Mouse (Mus musculus): ENCODE results near the gene Pacrg. TPM values are rescaled to one million over a fixed set of nuclear protein-coding genes. Genes with fewer than 3 reads are reported as not detected.

Pacrg gene
- polyA plus RNA-seq, 1 experiment from 2014 or later, result 1.2 TPM

GRCm38 (mm10) chr17:10501439-10501838, 338.7 kb downstream of the Pacrg start:
- Histone ChIP-seq H3K36me3 (ENCODE audit: control insufficient read depth, insufficient read depth, low read length) (no peaks in the 10 kb centered on the region), H3K9ac (ENCODE audit: low read length) (peak overlapping the region; percentile 41; the same call in 1 of the 2 replicates), H3K4me1 (ENCODE audit: control insufficient read depth in 2 of 2, insufficient read depth in 2 of 2, low read length in 2 of 2) (peaks cover 19 to 43% of the 10 kb centered on the region in 2 experiments), H3K27me3 (ENCODE audit: control insufficient read depth, insufficient read depth, low read length) (no peaks in the 10 kb centered on the region), H3K4me2 (ENCODE audit: low read length) (peak overlapping the region; percentile 27), H3K4me3 (ENCODE audit: control insufficient read depth in 1 of 2, insufficient read depth in 1 of 2, low read depth in 1 of 2, low read length in 2 of 2) (no peak overlapping the region), H3K27ac (replicated peaks in 1 of 2; ENCODE audit: control insufficient read depth in 1 of 2, insufficient read depth in 1 of 2, low read depth in 2 of 2, low read length in 2 of 2) (peak overlapping the region; percentile 92 to 93), H3K9me3 (ENCODE audit: control insufficient read depth, low read length) (no peaks in the 10 kb centered on the region)
- peak; percentile 49; the same call in 1 of the 2 replicates for ATAC-seq (ENCODE audit: insufficient number of reproducible peaks, insufficient read depth, low FRiP score, low read depth)
- WGBS, result 59% methylated on average over 2 of the region's 2 CpGs

- H3K27me3 ChIP-seq (ENCODE audit: control insufficient read depth, insufficient read depth, low read length), result no peaks in the 10 kb centered on the region
- H3K9ac ChIP-seq (ENCODE audit: low read length), result peak overlapping the region; percentile 41; the same call in 1 of the 2 replicates
- H3K4me1 ChIP-seq (ENCODE audit: control insufficient read depth in 2 of 2, insufficient read depth in 2 of 2, low read length in 2 of 2), result peaks cover 19 to 43% of the 10 kb centered on the region in 2 experiments
- H3K36me3 ChIP-seq (ENCODE audit: control insufficient read depth, insufficient read depth, low read length), result no peaks in the 10 kb centered on the region
- ATAC-seq (ENCODE audit: insufficient number of reproducible peaks, insufficient read depth, low FRiP score, low read depth), result peak; percentile 62; the same call in 1 of the 2 replicates
- 16% methylated on average over 12 of the region's 12 CpGs for WGBS
- H3K27ac ChIP-seq (replicated peaks in 1 of 2; ENCODE audit: control insufficient read depth in 1 of 2, insufficient read depth in 1 of 2, low read depth in 2 of 2, low read length in 2 of 2), result peak overlapping the region; percentile 92 to 93
- no peaks in the 10 kb centered on the region for H3K9me3 ChIP-seq (ENCODE audit: control insufficient read depth, low read length)
- peak overlapping the region; percentile 27 for H3K4me2 ChIP-seq (ENCODE audit: low read length)
- H3K4me3 ChIP-seq (ENCODE audit: control insufficient read depth in 1 of 2, insufficient read depth in 1 of 2, low read depth in 1 of 2, low read length in 2 of 2), result no peak overlapping the region
These were observed 339.2 kb downstream of the Pacrg start for GRCm38 (mm10) chr17:10500795-10501432.

GRCm38 (mm10) chr17:10498935-10499655, 341.0 kb downstream of the Pacrg start:
- Histone ChIP-seq H3K36me3 (ENCODE audit: control insufficient read depth, insufficient read depth, low read length) (no peaks in the 10 kb centered on the region), H3K9me3 (ENCODE audit: control insufficient read depth, low read length) (no peaks in the 10 kb centered on the region), H3K27me3 (ENCODE audit: control insufficient read depth, insufficient read depth, low read length) (no peaks in the 10 kb centered on the region), H3K4me1 (ENCODE audit: control insufficient read depth in 2 of 2, insufficient read depth in 2 of 2, low read length in 2 of 2) (peaks cover 19 to 43% of the 10 kb centered on the region in 2 experiments), H3K4me3 (ENCODE audit: control insufficient read depth in 1 of 2, insufficient read depth in 1 of 2, low read depth in 1 of 2, low read length in 2 of 2) (no peak overlapping the region), H3K27ac (replicated peaks in 1 of 2; ENCODE audit: control insufficient read depth in 1 of 2, insufficient read depth in 1 of 2, low read depth in 2 of 2, low read length in 2 of 2) (peak overlapping the region in 1 of 2 experiments; percentile 80; a peak in 2 of 4 replicates), H3K4me2 (ENCODE audit: low read length) (no peak overlapping the region), H3K9ac (ENCODE audit: low read length) (no peak overlapping the region)
- WGBS, result 68% methylated on average over 6 of the region's 6 CpGs
- no peak for ATAC-seq (ENCODE audit: insufficient number of reproducible peaks, insufficient read depth, low FRiP score, low read depth)

GRCm38 (mm10) chr17:10497781-10498420, 342.2 kb downstream of the Pacrg start:
- Histone ChIP-seq H3K36me3 (ENCODE audit: control insufficient read depth, insufficient read depth, low read length) (no peaks in the 10 kb centered on the region), H3K27ac (replicated peaks in 1 of 2; ENCODE audit: control insufficient read depth in 1 of 2, insufficient read depth in 1 of 2, low read depth in 2 of 2, low read length in 2 of 2) (peak overlapping the region; percentile 68 to 80), H3K4me3 (ENCODE audit: control insufficient read depth in 1 of 2, insufficient read depth in 1 of 2, low read depth in 1 of 2, low read length in 2 of 2) (no peak overlapping the region), H3K9me3 (ENCODE audit: control insufficient read depth, low read length) (no peaks in the 10 kb centered on the region), H3K4me2 (ENCODE audit: low read length) (peak overlapping the region; percentile 11; the same call in 1 of the 2 replicates), H3K4me1 (ENCODE audit: control insufficient read depth in 2 of 2, insufficient read depth in 2 of 2, low read length in 2 of 2) (peaks cover 25 to 47% of the 10 kb centered on the region in 2 experiments), H3K27me3 (ENCODE audit: control insufficient read depth, insufficient read depth, low read length) (no peaks in the 10 kb centered on the region), H3K9ac (ENCODE audit: low read length) (peak overlapping the region; percentile 47)
- ATAC-seq (ENCODE audit: insufficient number of reproducible peaks, insufficient read depth, low FRiP score, low read depth), result no peak
- 19% methylated on average over 4 of the region's 4 CpGs for WGBS

GRCm38 (mm10) chr17:10496066-10496465, 344.0 kb downstream of the Pacrg start:
- Histone ChIP-seq H3K4me1 (ENCODE audit: control insufficient read depth in 2 of 2, insufficient read depth in 2 of 2, low read length in 2 of 2) (peaks cover 27 to 51% of the 10 kb centered on the region in 2 experiments), H3K4me2 (ENCODE audit: low read length) (no peak overlapping the region), H3K27ac (replicated peaks in 1 of 2; ENCODE audit: control insufficient read depth in 1 of 2, insufficient read depth in 1 of 2, low read depth in 2 of 2, low read length in 2 of 2) (no peak overlapping the region), H3K36me3 (ENCODE audit: control insufficient read depth, insufficient read depth, low read length) (no peaks in the 10 kb centered on the region), H3K4me3 (ENCODE audit: control insufficient read depth in 1 of 2, insufficient read depth in 1 of 2, low read depth in 1 of 2, low read length in 2 of 2) (no peak overlapping the region), H3K27me3 (ENCODE audit: control insufficient read depth, insufficient read depth, low read length) (no peaks in the 10 kb centered on the region), H3K9ac (ENCODE audit: low read length) (no peak overlapping the region), H3K9me3 (ENCODE audit: control insufficient read depth, low read length) (no peaks in the 10 kb centered on the region)
- WGBS, result 90% methylated on average over 8 of the region's 8 CpGs
- ATAC-seq (ENCODE audit: insufficient number of reproducible peaks, insufficient read depth, low FRiP score, low read depth), result no peak

- Histone ChIP-seq H3K4me2 (ENCODE audit: low read length) (no peak overlapping the region), H3K4me3 (ENCODE audit: control insufficient read depth in 1 of 2, insufficient read depth in 1 of 2, low read depth in 1 of 2, low read length in 2 of 2) (no peak overlapping the region), H3K4me1 (ENCODE audit: control insufficient read depth in 2 of 2, insufficient read depth in 2 of 2, low read length in 2 of 2) (peaks cover 24 to 50% of the 10 kb centered on the region in 2 experiments), H3K27ac (replicated peaks in 1 of 2; ENCODE audit: control insufficient read depth in 1 of 2, insufficient read depth in 1 of 2, low read depth in 2 of 2, low read length in 2 of 2) (no peak overlapping the region), H3K9ac (ENCODE audit: low read length) (peak overlapping the region; percentile 25; the same call in 1 of the 2 replicates), H3K36me3 (ENCODE audit: control insufficient read depth, insufficient read depth, low read length) (no peaks in the 10 kb centered on the region), H3K9me3 (ENCODE audit: control insufficient read depth, low read length) (no peaks in the 10 kb centered on the region), H3K27me3 (ENCODE audit: control insufficient read depth, insufficient read depth, low read length) (no peaks in the 10 kb centered on the region)
- ATAC-seq (ENCODE audit: insufficient number of reproducible peaks, insufficient read depth, low FRiP score, low read depth), result no peak
- WGBS, result 58% methylated on average over 8 of the region's 8 CpGs
These were observed 344.5 kb downstream of the Pacrg start for GRCm38 (mm10) chr17:10495588-10495987.

GRCm38 (mm10) chr17:10493124-10493523, 347.0 kb downstream of the Pacrg start:
- 0 out of 2 replicates have a peak, but pooled peaks have one; percentile 36 for ATAC-seq (ENCODE audit: insufficient number of reproducible peaks, insufficient read depth, low FRiP score, low read depth)
- WGBS, result 6% methylated on average over 3 of the region's 3 CpGs
- peak overlapping the region; percentile 24 to 39; a peak in 2 of 4 replicates for H3K27ac ChIP-seq (replicated peaks in 1 of 2; ENCODE audit: control insufficient read depth in 1 of 2, insufficient read depth in 1 of 2, low read depth in 2 of 2, low read length in 2 of 2)

More at GRCm38 (mm10) chr17:10493124-10493523, 347.0 kb downstream of the Pacrg start:
- no peaks in the 10 kb centered on the region for H3K9me3 ChIP-seq (ENCODE audit: control insufficient read depth, low read length)
- H3K27me3 ChIP-seq (ENCODE audit: control insufficient read depth, insufficient read depth, low read length), result no peaks in the 10 kb centered on the region
- H3K4me3 ChIP-seq (ENCODE audit: control insufficient read depth in 1 of 2, insufficient read depth in 1 of 2, low read depth in 1 of 2, low read length in 2 of 2), result no peak overlapping the region
- H3K9ac ChIP-seq (ENCODE audit: low read length), result 0 out of 2 replicates have a peak overlapping the region, but pooled peaks have one; percentile 10
- H3K4me2 ChIP-seq (ENCODE audit: low read length), result no peak overlapping the region
- H3K36me3 ChIP-seq (ENCODE audit: control insufficient read depth, insufficient read depth, low read length), result no peaks in the 10 kb centered on the region
- peaks cover 29 to 57% of the 10 kb centered on the region in 2 experiments for H3K4me1 ChIP-seq (ENCODE audit: control insufficient read depth in 2 of 2, insufficient read depth in 2 of 2, low read length in 2 of 2)

Measured in heart, embryonic 14.5 days (tissue).